Mouse (Mus musculus): ENCODE data around the gene Olfr286. TPM values are rescaled to one million over a fixed set of nuclear protein-coding genes. Genes with fewer than 3 reads are reported as not detected.

The Olfr286 gene
- total RNA-seq, 2 experiments from 2014 or later, result not detected

Other genes with a start within 250 kb of the Olfr286 start
- gene Col2a1, start 229.8 kb downstream of the Olfr286 start, total RNA-seq (2021), result 10 to 100 TPM; 21.8 to 23.5 TPM
- 1,000 to 10,000 TPM; 1,399 to 1,520 TPM for gene Pfkm, start 141.9 kb downstream of the Olfr286 start, total RNA-seq (2021)
- 1 to 10 TPM; 6.8 to 7.0 TPM for gene Senp1, start 140.7 kb downstream of the Olfr286 start, total RNA-seq (2021)
- gene Asb8, start 68.8 kb downstream of the Olfr286 start, total RNA-seq (2021), result 100 to 1,000 TPM; 146 to 157 TPM
- gene Ccdc184, start 67.3 kb downstream of the Olfr286 start, total RNA-seq (2021), result not detected
- gene Olfr288, start 38.9 kb downstream of the Olfr286 start, total RNA-seq (2021), result not detected
- gene Gm44579, start 13.5 kb downstream of the Olfr286 start, total RNA-seq (2021), result not detected
- not detected for gene Olfr287, start 13.4 kb downstream of the Olfr286 start, total RNA-seq (2021)
- gene H1fnt, start 22.8 kb upstream of the Olfr286 start, total RNA-seq (2021), result not detected
- 10 to 100 TPM; 12.3 to 14.9 TPM for gene Zfp641, start 61.7 kb upstream of the Olfr286 start, total RNA-seq (2021)
- gene Olfr285, start 82.9 kb upstream of the Olfr286 start, total RNA-seq (2021), result not detected
- not detected for gene Olfr284, start 106.5 kb upstream of the Olfr286 start, total RNA-seq (2021)
- gene Olfr283, start 146.5 kb upstream of the Olfr286 start, total RNA-seq (2021), result not detected
- not detected for gene Olfr282, start 196.8 kb upstream of the Olfr286 start, total RNA-seq (2021)
- gene Olfr281, start 218.1 kb upstream of the Olfr286 start, total RNA-seq (2021), result not detected
- not detected for gene OR5BS1P, start 235.4 kb upstream of the Olfr286 start, total RNA-seq (2021)
- not detected for gene Lalba, start 248.3 kb upstream of the Olfr286 start, total RNA-seq (2021)

All from gastrocnemius, postnatal 14 days (tissue).